Mouse (Mus musculus): ENCODE measurements around the gene Macf1. TPM values are rescaled to one million over a fixed set of nuclear protein-coding genes. Genes with fewer than 3 reads are reported as not detected.
A peak's percentile ranks its signal among the peaks of the same experiment; 100 is the strongest.

Macf1 gene
- total RNA-seq, 4 experiments from 2014 or later: 235 to 265 (median 249) TPM

DNA sequence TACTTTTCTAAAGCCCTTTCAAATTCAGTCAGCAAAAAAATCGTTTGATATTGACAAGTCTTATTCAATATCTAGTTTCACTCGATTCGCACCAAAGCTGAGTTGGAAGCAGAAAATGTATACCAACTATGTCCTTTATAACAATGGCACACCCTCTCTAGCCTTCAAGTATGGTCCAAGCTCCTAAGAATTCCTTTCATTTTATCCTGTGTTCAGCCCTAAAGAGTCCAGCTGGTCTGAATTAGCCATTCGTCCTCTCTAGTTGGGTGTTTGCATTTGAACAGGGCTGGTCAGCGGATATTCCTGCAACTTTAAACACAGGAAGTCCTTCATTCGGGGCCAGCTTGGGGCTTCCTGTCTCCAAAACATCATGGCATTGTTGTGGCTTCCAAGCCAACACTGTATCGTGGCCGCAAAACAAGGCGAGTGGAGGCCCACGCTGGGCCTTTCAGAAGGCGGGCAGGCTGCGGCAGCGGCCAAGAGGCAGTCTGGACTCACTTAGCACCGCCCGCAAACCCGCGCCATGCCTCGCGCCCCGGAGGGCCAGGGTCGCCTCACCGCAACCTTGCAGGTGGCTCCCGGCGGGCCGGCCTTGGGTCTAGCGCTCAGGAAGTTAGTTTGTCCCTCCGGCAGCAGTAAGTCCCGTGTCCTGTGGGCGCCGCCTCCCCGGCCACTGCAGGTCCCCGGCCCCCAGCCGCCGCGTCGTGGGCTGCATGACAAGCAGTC lies 273.0 kb downstream of the Macf1 start:
- DNase-seq (ENCODE audit: low spot score in 2 of 2): peak in 1 of 2 experiments; percentile 28

DNA sequence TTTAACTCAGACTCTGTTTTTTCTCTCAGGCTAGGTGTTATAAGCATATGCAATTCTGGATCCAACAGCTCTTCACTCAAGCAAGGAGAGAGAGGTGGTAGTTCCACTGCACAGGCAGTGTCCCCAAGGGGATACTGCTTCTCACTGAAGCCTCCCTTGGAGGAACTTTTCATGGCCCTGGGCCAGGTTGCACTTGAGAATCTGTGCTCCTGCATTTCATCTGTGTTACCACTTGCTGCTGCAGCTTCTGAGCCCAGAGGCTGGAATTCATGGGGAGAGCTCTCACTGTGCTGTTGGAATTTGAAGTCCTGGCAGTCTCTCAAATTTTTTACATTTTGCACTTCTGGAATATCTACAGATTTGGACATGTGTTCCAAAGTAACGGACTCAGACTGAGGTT lies 274.4 kb downstream of the Macf1 start:
- DNase-seq (ENCODE audit: low spot score in 2 of 2): no peak

DNA sequence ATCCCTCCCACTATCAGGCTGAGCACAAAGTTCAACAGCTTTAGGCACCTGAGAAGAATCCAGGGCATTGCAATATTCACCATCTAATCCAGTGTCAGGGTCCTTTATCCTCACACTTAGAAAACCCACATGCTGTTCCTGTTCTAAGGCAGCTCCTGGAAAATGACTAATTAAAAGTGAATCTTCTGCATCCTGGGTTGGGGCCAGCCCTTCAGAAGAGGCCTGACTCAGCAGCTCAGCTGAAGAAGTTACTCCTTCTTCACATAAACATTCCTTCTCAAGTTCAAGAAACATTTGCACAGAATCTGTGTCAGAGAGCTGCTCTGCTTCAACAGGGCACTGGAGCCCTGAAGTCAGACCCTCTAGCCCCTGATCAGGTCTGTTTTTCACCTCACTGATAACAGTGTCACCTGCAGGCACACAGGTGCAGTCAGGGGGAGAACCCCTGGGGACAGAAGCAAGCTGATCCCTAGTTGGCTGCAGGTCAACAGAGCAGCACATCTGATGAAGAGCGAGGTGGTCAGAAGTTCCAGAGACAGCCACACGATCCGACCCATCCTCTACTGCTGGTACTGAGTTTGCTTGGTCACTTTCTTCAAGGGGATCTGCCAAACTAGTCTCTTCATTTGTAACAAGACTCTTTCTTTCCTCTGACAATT lies 275.0 kb downstream of the Macf1 start:
- no peak for DNase-seq (ENCODE audit: low spot score in 2 of 2)

DNA sequence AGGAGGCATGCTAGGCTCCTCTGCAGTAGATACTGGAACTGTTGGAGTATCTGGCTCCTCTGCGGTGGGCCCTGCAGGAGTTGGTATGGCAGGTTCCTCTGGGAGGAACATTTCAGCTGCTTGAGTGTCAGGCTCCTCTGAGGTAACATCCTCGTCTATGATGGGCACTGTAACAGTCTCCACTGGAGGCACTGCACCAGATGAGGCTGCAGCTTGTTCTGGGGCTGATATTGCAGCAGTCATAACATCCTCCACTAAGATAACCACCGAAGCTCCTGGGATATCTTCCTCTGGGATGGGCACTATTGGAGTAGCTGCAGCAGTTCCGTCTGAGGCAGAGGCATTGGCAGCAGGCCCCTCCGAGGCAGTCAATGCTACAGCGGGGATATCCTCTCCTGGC lies 276.4 kb downstream of the Macf1 start:
- no peak for DNase-seq (ENCODE audit: low spot score in 2 of 2)

DNA sequence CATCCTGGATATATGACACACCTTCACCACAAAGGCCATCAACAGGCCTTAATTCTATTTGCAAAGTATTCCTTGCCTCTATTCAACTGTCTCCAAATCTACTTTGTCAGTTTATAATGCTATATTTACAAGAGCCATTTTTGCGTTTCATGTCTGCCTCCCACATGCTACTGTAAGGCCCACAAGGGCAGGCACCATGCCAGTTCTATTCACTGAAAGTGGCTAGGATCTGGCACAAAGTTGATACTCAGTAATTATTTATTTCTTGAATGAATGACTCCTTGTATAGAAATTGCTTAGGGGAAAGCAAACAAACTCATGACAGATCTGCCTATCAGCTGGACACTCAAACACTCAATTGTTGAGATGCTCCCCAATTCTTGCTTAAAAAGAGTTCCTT lies 280.1 kb downstream of the Macf1 start:
- DNase-seq (ENCODE audit: low spot score in 2 of 2): no peak

DNA sequence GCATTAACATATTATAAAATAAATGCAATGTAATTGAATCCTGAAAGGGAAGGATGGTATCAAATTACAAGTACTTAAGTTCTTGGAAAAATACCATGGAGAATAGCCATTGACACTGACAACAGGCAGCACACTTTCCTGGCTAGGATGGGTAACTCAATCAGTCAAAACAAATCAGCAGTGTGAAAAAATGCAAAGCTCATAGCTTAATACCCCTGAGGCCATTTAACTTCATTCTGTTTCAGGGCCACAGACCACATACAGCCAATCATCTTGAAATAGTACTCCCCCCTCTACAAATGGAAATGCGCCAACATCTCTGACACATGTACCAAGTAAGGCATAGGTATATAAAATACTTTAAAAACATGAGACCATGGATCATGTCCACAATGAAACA lies 281.9 kb downstream of the Macf1 start:
- no peak for DNase-seq (ENCODE audit: low spot score in 2 of 2)

DNA sequence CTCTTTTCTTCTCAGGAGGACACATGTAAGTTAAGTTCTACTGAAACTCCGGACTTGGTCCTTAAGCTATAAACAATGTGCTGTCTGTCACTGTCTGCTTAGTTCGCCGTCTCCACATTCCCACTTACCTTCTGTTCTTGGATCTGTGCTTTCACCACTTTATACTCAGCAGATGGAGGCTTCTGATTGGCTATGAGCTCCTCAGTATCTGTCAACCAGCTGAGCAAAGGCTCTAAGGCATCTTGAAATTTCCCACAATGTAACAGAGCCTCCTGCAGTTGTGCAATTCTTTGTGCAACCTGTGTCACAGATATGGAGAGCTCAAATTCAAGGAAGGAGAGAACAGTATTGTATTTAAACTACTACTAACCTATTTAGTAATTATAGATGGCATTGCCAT lies 282.9 kb downstream of the Macf1 start:
- peak in 1 of 2 experiments; percentile 33 for DNase-seq (ENCODE audit: low spot score in 2 of 2)

DNA sequence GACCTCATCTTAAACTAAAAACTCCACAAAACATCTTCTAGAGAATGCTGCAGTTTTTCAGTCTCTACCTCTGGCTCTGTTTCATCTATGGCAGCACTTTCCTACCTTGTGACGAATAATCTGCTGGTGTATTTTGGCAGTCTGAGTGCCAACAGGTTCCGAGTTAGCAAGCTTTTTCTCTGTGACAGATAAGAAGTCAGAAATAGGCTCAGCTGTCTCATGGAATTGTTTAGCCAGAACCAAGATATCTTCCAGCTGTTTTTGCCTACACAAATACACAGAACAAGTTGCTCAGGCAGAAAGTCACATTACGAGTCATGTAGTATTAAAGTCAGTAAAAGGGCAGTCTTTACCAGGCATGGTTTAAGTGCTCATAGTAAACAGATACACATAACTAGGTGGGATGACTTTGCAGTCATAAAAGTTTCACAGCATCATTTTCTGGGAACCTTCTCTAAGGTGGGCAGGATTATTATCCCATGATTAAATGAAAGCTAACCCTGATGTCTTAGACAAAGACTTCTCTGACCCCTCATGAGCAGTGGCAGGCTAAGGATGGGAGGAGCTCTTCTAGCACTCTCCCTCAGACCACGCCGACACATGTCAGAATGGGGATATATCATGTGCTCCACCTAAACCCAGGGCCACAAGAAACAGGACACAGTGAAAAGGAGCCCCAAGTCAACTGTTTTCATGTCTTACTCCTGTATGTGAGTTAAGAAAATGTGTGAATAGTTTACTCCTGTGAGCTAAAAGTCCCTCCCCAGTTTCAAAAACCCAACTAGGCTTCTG lies 286.3 kb downstream of the Macf1 start:
- DNase-seq (ENCODE audit: low spot score in 2 of 2): no peak

DNA sequence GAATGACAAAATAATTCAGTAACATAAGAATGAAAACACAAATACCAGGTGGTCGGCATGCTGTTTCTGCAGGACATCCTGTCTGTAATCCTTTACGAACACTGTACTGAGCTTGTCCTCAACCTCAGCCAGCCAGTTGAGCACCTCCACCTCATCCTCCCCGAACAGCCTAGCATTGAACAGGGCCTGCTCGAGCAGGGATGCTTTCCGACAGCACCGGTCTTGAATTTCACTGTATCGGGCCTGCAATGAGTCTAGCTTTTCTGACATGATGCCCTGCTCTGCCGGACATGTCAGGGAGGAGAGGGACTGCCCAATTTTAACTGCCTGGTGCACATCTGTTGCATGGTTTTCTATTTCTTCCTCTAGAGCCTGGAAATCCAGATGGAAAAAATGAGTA lies 287.1 kb downstream of the Macf1 start:
- DNase-seq (ENCODE audit: low spot score in 2 of 2): no peak

DNA sequence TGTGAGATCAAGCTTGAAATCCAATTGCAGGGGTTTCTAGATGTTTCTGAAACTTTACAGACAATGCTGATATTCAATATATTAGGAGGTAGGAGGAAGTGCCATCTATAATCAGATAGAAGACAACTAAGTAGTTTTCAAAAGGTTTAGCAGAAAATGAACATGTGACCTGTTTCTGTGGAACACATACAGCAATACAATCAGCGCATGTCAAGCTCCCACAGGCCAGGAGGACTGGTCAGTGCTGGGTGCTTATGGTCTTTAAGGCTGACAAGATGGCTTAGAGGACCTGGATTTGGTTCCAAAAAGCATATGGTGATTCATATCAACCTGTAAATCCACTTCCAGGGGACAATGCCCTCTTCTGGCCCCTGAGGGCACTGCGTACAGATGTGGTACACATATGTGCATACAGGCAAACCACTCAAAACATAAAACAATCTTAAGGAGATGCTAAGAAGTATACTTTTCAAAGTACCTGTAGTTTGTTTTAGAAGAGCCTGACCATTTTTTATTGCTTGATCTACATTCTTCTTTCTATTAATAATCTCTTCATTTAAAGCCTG lies 288.6 kb downstream of the Macf1 start:
- DNase-seq (ENCODE audit: low spot score in 2 of 2): no peak

DNA sequence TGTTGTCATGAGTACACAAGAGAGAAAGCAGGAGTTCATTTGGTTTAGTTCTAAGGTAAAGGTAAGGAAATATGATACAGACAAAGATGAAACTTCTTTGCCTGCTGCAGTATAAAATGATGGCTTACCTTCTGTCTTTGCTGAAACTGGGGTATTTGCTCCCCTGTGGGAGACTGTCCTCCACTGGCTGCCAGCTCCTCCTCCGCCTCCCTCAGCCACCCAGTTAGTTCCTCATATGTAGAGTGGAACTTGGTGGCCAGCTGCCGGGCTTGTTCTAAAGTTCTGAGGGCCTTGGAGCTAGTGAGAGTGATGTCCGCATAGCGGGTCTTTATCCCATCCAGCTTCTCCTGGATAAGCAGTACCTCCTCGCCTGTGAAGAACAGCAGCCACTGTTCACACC lies 289.3 kb downstream of the Macf1 start:
- DNase-seq (ENCODE audit: low spot score in 2 of 2): no peak

DNA sequence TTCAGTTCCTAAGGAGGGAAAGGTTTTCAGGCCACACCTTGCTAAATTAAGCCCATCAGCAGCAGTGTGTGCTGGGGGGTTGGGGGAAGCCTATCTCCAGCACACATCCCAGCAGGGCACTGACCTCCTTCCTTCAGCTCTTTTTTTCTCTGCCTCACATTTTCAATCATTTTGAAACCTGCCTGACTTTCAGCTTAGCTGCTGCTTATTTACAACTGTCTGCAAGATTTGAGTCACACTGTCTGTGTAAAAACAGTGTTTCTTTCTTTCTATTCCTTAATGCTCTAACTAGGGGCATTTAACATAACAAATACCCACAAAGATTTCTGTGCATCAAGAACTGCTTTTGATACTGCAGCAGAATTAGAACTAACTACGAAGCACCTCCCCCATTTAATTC lies 289.9 kb downstream of the Macf1 start:
- DNase-seq (ENCODE audit: low spot score in 2 of 2): no peak

DNA sequence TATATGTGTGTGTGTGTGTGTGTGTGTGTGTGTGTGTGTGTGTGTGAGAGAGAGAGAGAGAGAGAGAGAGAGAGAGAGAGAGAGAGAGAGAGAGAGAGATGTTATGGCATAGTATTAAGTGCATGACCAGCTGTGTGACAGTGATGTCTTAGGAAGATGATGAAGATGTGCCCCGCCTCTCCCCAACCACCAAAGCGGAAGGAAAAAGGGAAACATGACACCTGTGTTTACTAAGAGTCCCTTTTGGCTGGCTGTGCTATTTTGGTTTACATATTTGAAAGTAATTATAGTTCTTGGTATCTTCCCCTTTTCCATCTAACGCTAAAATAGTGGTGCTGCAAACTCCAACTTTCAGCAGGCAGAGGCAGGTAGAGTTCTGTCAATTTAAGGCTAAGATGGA lies 291.2 kb downstream of the Macf1 start:
- no peak for DNase-seq (ENCODE audit: low spot score in 2 of 2)

DNA sequence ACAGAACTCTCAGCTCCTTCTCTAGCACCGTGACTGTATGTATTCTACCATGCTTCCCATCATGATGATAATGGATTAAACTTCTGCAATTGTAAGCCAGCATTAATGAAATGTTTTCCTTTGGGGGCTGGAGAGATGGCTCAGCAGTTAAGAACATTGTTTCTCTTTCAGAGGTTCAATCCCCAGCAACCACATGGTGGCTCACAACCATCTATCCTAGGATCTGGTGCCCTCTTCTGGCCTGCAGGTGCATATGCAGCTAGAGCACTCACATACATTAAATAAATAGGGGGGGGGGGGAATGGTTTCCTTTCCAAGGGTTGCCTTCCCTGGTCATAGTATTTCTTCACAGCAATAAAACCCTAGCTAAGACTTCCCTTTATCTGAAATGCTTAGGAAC lies 292.0 kb downstream of the Macf1 start:
- no peak for DNase-seq (ENCODE audit: low spot score in 2 of 2)

DNA sequence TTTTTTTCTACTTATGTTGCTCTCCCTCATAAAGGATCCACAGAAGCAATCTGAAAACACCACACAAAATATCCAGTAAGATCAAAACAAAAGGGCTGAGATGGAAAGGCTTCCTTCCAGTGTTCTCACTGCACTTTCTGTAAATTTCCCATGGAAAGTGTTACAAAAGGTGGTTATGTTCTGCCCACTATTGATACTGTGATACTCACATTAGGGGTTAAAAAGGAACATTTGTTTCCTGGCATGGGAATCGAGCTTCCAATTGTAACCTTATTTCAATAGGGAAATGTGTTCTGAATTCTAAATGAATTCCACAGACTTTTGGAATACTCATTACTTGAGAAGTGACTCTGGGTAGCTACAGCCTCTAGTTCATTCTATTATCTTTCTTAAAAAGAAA lies 299.1 kb downstream of the Macf1 start:
- DNase-seq (ENCODE audit: low spot score in 2 of 2): no peak

DNA sequence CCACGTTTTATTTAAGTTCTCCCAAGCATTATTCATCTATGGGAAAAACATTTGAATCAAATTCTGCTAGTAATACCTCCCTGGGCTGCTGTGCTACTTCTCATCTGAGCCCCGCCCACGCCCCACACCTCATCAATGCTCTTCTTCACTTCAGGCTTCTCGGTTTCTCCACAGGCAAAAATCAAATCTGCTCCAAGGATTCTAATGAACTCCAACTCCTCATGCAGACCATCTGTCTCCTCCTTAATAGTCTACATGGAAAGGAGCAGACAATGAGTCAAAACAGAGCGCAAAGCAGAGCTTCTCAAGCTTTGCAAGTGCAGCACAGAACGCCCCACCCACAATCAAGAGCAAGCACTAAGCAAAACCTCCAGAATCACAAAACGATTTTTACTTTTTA lies 301.0 kb downstream of the Macf1 start:
- peak; percentile 69 to 72 for DNase-seq (ENCODE audit: low spot score in 2 of 2)

DNA sequence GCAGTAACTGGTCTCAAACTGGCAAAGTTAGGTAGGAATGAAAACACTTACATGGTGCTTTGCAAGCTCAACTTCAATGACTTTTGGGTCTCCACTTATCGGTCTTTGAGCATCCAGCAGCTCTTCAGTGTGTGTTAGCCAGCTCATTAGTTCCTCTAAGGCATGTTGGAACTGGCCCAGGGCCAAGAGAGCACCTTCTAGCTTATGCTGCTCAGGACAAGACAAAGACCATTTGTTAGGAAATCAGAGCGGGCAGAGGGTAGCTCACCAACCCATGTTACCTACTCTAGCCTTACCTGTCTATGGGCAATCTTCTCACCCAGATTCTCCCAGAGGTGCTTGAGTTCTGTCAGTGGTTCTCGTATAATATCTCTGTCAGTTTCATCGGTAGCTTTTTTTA lies 302.1 kb downstream of the Macf1 start:
- no peak for DNase-seq (ENCODE audit: low spot score in 2 of 2)

DNA sequence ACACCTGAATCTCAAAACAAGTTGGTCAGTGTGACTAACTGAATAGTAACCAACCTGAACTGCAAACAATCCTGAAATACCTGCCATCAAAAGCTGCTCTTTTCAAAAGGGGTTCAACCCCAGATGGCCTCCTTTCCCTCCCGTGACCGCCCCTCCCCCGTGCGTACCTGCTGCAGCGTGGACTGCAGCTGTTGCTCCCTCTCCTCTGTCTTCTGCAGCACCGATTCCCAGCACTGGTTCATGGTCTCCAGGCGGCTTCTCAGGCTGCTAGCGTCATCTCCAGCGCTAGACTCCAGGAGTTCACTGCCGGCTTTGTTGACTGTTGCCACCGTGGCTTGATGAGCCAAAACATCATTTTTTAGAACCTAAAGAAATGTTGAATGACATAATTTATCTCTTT lies 302.6 kb downstream of the Macf1 start:
- no peak for DNase-seq (ENCODE audit: low spot score in 2 of 2)

DNA sequence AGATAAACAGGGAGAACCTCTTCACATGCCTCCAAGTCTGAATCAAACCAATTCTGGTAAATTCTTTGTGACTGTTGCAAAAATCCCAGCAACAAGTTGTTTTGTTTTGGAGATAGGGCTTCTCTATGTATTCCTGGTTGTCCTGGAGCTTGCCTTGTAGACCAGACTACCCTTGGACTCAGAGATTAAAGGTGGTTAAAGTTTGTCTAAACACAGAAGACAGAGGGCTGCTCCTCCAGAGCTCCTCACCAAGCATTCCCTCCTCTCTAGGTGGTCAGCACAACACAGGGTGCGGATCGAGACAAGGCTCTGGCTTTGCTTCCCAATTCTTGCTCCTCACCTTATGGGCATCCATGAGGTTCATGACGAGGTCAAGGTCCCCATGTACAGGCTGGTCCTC lies 308.1 kb downstream of the Macf1 start:
- DNase-seq (ENCODE audit: low spot score in 2 of 2): no peak

DNA sequence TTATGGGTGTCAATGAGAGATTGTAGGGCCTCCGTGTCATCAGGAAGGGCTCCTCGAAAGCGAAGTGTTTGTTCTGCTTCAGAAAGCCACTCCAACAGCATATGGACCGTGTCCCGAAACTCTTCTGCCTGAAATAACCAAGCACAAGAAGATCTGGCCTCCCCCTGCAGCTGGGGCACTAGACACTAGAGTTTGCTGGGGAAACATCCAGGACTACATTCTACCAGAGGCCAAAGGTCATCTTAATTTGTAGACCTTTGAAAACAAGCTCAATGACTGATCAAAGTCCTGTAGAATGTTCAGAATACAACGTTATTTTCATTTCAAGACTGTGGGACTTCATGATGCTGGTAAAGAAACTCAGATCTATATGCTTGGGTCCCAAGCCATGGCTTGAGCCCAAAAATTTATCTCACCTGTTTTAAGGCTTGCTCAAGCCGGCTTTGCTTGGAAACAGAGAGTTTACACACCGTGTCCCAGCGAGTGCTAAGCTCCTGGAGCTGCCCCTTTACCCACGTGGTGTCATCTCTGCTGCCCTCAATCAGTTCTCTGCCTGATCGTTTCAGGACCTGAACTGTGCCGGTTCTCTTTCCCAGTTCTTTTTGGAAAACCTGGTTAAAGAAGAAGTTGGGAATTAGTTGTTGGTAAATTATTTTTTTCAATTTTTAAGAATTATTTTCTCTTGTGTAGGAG lies 309.7 kb downstream of the Macf1 start:
- no peak for DNase-seq (ENCODE audit: low spot score in 2 of 2)

DNA sequence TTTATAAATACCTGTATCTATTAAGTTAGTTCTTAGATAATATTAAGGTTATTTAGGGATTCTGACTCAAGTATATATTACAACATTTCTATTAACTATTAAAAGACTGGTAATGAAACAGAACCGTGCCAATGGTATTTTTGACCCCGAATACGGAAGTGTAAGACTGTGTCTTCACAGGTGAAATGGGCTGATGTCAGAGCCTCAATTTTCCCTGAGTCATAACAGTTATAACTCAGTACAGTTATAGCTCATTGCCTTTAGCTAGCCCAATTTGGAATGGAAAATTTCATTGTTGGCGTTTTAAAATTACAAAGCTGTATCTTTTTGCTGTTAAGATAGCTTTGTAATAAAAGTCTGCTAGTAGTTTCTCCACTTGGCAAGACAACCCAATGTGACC lies 320.6 kb downstream of the Macf1 start:
- no peak for DNase-seq (ENCODE audit: low spot score in 2 of 2)

DNA sequence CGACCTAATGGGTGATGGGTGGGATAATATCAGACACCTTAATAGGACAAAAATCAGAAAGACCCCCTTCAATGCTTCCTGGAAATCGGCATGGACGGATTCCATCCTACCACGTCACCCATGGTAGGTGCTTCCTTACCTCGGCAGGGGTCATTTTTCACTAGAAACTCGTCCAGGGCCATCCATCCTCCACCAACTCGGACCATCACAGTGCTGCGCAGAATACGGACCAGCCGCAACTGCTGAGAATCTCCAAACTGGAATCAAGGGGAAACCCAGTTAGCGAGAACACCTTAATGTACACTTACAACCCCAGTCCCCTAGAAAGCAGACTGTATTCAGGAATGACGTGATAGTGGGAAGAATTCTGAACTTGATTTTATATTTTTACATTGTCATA lies 323.4 kb downstream of the Macf1 start:
- DNase-seq (ENCODE audit: low spot score in 2 of 2): no peak
